Mouse (Mus musculus) heart, adult 11 months (tissue): ENCODE data around the gene Susd3.

Experiments used
- DNase-seq: peaks from one replicate; pipeline ENCODE4 v3.0.0; 2022

Susd3 gene

DNA sequence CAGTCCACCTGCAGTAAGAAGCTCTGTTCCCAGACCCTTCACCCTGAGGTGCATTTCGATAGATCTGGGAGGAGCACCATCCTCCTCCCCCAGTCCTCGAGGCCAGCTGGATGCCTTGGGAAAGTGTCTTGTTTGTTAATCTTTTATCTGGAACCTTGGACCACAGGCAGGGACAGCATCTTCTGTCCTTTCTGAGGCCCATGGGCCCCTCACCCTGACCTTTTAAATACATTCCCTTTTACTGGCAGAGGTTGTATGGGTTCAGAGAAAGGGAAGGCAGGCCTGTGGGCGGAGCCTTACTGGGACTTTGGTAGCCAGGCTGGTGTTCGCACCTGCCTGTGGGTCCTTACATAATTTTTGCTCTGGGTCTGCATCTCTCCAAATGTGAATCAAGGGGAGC, 3.3 kb downstream of the Susd3 start:
- no peak for DNase-seq

- no peak for DNase-seq
Measured at GRCm38 (mm10) chr13:49243492-49243891, 5.0 kb downstream of the Susd3 start.

DNA sequence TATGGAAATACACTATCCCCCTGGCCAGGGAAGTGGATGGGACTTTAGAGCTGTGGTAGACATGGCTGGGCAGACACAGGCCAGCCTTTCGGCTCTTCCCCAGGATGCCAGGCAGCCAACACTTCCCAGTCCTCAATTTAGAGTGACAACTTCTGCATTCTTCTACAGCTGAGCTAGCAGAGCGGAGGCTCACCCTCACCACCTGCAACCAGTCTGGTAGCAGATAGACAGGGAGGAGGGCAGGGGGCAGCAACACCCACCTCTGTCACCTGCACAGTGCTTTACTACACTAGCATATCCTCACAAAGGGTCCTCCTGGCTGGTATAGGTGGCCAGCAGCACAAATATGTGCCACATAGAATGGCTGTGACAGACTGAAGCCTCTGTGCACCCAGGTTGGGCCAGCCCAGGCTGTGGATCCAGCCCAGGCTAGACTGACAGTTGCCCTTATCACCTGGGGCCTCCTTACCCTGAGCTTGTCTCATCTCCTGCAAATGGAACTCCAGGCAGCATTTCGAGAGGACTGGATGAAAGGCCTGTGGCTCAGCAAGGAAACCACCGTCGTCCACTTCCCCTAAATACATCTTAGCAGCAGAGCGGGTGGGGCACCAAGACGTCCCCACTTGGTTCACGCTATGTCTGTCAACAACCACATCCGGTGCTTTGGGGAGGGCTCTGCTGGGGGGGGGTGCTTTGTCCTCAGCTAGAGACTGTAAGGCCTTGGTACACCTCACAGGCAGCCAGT, 6.0 kb downstream of the Susd3 start:
- DNase-seq, result peak; percentile 97

GRCm38 (mm10) chr13:49238737-49239136, 9.8 kb downstream of the Susd3 start:
- DNase-seq, result no peak

- no peak for DNase-seq
Measured at GRCm38 (mm10) chr13:49237617-49238016, 10.9 kb downstream of the Susd3 start.

- DNase-seq, result no peak
Measured at GRCm38 (mm10) chr13:49234711-49235110, 13.8 kb downstream of the Susd3 start.

DNA sequence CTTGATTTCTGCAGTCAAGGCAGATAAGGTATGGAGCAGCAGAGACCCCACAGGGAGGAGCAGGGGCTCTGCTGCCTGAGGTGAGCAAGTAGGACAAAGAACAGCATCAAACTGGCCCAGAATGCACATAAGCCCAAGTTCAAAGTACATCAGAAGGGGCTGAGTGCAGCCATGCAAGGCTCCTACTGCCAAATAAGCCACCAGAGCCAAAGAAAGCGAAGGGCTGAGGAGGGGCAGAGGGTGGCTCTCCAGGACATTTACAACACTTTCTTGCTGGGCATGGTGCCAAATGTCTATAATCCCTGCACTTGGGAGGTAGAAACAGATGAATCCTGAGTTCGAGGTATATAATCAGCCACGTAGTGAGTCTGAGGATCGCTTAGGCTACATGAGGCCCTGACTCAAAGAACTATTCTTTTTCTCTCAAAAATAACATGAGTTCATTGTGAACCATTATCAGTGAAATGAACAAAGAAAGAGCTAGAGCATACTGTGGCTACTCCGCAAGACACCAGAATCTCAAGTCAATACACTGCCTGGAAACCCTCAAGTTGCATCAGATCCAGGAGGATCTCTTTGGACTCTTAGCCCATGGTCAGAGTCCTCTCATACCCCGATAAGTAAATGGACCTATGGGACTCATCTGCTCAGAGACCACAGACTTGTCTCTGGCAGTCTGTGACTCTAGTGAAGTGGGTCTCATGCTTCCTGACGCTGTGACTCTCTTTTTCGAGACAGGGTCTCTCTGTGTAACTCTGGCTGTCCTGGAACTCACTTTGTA, 14.5 kb downstream of the Susd3 start:
- no peak for DNase-seq

- DNase-seq, result no peak
Measured at GRCm38 (mm10) chr13:49225633-49226032, 22.9 kb downstream of the Susd3 start.

DNA sequence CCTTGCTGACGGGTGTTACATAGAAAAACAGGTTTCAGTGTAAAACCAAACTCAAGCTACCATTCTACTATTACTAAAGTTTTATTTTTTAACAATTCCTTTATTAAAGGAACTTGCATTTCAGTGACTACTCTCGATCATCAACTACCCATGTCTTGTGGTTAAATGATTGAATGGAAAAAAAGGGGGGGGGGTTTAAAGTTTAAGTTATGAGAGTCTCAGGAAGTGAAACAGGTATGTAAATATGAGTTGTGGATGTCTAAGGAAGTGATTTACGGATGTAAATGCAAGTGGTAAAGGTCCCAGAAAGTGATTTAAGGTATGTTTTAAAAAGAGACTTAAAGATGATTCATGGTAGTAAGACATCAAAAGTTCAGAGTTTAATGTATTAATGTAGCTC, 23.3 kb downstream of the Susd3 start:
- DNase-seq, result no peak

- no peak for DNase-seq
Measured at GRCm38 (mm10) chr13:49224729-49225128, 23.8 kb downstream of the Susd3 start.

- DNase-seq, result no peak
Measured at GRCm38 (mm10) chr13:49224314-49224713, 24.2 kb downstream of the Susd3 start.

GRCm38 (mm10) chr13:49220912-49221311, 27.6 kb downstream of the Susd3 start:
- no peak for DNase-seq

DNA sequence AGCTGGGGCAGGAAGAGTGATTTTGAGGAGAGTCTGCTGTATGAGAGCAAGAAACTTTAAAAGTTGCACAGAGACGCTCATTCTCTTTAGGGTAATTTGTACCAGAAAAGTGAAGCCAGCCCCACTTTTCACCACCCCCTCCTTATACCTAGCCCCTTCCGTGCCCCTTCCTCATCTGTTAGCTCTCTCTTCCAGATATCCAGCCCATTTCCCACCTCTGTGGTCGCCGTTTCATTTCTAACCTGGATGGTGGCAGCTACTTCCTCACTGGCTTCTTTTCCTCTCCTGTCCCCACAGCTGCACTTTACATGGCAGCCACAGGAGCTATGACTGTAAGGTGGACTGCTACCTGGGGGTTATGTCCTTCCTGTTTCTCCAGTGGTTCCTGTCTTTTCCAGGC, 29.1 kb downstream of the Susd3 start:
- DNase-seq, result peak; percentile 93

- no peak for DNase-seq
Measured at GRCm38 (mm10) chr13:49218651-49219050, 29.9 kb downstream of the Susd3 start.

DNA sequence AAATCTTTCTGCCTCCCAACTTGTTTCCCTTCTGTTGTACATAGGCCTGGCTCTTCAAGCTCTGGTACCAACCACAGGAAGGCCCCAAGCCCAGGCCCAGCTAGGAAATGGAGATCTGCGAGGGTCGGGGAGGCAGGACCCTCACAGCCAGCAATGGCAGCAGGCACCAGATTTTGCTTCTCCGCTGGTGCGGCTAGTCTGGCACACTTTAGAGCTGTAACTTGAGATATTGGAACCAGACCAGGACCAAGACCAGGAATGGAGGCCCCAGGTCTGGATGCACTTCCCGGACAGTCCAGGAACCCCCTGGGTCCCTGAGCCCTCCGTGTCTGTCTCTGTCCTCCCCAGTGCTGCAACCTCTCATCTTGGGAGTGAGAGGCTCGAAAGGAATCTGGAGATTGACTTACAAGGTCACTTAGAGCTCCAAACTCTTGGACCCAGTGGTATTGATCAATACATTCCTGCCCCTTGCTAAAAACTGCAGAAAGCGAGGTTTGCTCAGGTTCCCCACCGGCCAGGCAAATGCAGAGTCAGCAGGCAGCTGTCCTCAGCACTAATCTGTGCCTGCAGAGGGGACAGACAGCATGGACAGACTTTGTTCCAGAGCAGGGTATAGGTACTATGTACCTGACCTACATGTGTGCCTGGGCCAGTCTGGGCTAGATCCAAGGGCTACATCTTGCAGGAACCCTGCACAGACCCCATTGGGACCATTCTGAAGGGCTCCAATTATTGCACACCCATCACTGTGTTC, 31.5 kb downstream of the Susd3 start:
- DNase-seq, result no peak

- DNase-seq, result no peak
Measured at GRCm38 (mm10) chr13:49216220-49216552, 32.3 kb downstream of the Susd3 start.

DNA sequence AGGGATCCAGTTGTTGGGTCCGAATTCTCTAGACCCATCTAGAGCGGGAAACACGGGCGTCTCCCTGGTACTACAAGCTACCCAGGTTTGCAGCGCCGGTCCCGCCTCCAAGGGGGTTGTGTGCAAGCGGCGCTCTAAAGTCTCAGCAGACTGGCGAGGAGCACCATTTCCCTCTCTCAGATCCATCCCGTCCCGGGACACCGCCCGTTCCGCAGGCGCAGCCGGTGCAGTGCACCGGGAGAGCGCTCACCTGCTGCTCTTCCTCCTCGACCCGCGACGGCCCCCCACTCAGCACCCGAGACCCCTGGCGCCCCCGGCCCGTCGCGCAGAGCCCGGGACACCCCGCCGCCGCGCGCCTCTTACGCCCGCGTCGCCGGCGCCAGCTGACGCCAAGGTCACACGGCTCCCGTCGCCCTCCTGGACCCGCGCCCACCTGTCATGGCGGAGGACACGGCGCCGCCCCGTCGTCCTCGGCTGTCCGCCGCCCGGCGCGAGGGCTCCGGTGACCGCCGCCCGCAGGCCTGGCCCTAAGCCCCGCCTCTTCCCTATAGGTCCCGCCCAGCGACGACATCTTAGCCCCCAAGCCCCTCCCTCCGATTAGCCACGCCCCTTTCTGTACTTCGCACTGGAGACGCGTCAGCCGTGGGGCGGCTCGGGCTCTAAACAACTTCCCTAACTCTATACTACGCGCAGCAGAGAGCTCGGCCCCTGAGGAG, 32.8 kb downstream of the Susd3 start, which contains the start of gene Card19:
Card19 (minus strand) TSS at position 534 of the 716 bp plus-strand sequence.
- DNase-seq, result peak; percentile 100

- no peak for DNase-seq
Measured at GRCm38 (mm10) chr13:49215128-49215503, 33.4 kb downstream of the Susd3 start.

- DNase-seq, result peak; percentile 93
Measured at GRCm38 (mm10) chr13:49214454-49214853, 34.1 kb downstream of the Susd3 start.

GRCm38 (mm10) chr13:49213531-49213932, 35.0 kb downstream of the Susd3 start:
- DNase-seq, result peak; percentile 97

DNA sequence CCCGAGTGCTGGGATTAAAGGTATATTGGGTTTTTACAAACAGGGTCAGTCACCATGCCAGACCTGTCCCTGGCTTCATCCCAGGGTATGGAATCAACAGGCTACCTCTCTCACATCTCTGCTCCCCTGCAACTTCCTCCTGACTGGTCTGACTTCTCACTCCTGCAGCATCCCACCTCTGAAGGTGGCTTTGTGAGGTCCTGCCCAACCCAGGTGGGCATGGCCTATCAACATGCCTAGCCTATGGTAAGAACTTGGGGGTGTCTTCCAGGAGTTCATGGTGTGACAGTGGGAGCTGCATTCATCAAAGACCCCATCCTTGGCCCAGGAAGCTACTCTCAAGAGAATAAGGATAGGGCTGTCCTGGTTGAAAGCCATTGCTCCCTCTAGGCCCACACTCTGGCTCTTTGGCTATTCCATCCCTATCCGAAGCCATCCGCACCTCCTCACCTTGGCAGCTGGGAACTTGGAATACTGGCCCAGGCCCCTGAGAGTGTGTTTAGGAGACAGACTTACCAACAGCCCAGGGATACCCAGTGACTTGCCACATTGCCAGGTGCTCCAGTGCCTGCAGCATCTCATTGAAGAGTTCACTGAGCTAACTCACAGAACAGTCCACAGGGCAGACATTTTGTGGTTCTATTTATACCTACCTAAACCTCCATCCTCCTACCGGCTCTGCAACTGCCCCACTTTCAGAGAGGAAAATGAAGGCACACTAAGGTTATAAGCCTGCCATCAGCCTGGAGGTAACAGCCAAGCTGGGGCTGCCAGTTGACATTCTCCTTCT, 35.6 kb downstream of the Susd3 start:
- peak; percentile 92 for DNase-seq

GRCm38 (mm10) chr13:49209306-49209705, 39.2 kb downstream of the Susd3 start:
- DNase-seq, result peak; percentile 93
